Mouse (Mus musculus): ENCODE results near the gene Adarb2.
A peak's percentile ranks its signal among the peaks of the same experiment; 100 is the strongest.

Gene Adarb2

DNA sequence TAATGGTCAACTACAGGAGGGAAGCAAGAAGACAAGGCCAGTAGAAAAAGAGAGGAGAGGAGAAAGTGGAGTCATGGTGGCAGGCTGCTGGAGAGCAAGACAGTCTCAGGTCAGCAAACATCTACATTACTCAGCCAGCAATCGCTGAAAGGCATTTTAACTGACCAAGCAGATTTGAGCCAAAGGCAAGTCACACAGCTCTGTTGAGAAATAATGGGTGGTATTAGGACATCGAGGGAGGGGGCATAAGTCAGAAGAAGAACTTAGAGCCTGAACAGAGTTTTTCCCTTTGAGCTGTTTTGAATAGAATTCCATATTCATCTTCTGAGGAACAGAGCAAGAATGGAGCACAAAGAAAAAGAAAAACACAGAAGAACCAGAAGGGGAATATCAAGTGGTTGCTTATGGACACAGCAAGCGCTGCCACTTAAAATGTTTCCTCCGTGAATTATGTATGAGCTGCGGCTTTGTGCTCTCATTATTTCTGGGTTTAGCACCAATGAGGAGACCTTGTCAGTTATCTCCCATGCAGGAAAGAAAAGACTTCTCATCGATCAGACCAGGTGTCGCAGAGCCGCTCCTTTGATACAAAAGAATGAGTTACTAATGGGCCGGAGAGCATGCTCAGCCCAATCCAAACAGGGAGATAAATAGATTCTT lies 477.9 kb downstream of the Adarb2 start:
- no peak for DNase-seq (ENCODE audit: low spot score in 2 of 2)

DNA sequence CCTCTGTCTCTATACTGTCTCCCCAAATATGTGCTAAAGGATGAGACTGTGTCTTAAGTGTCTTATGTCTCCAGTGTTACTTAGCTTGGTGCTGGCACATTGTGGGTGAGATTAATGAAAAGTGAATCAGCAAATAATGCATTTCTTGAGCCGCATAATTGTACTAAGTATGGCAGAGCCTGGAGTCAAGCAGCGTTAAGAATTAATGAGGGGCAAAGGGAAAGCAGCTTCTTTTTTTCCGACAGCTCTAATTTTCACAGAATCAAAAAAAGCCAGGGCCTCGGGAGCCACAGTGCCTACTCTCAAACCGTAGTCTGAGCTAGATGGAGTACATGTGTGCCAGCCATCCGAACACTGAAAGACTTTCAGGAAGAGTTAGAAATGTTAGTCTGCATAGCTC lies 488.8 kb downstream of the Adarb2 start:
- no peak for DNase-seq (ENCODE audit: low spot score in 2 of 2)

DNA sequence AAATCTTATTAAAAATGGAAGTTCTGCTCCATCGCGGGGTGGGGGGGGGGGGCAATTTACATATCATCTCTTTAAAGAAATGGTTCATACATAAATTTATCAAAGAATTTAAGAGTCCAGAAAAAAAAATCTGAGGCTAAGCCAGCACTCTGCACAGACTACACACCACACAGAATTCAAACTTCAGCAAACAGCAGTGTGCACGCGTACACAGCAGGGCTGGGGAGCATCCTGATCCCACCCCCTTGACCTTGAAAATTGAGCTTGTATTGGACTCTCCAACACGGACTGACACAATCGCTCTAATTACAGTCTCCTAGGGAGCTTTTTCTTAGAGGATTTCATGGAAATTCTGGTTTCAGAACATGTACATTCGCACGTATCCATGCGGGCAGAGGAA lies 490.1 kb downstream of the Adarb2 start:
- DNase-seq (ENCODE audit: low spot score in 2 of 2), result no peak

DNA sequence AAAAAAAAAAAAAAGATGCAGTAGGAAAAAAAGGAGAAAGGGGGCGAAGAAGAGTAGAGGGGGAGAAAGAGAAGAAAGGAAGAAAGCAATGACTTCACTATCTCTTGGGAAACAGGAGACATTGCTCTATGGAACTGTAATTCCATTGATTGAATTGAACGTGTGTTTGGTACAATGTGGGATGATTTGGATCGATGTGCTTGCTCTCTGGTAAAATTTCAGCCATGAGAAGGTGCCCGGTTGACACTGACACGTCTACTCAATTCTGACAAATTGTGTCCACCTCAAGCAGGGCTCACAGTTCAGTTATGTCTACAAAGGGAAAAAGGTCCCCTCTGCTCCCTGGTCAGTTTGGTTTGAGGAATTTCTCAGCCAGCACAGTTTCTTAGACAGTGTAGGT lies 495.8 kb downstream of the Adarb2 start:
- DNase-seq (ENCODE audit: low spot score in 2 of 2), result no peak

DNA sequence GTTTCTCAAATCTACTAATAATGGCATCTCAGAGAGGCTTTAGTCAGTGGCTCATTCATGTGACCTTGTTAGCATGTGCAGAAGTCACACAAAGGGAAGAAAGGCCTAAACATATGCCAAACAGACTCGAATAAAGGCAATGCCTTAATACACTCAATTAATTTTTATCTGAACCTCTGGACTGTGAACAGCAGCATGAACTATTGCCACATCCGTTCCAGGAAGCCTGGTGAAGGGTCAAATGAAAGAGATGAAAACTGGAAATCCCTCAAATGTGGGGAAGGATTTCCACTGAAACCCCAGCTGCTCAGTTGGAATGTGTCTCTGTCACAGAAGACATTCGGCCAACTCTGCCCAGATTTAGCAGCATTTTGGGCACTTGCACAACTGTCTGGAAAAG lies 497.2 kb downstream of the Adarb2 start:
- DNase-seq (ENCODE audit: low spot score in 2 of 2), result no peak

DNA sequence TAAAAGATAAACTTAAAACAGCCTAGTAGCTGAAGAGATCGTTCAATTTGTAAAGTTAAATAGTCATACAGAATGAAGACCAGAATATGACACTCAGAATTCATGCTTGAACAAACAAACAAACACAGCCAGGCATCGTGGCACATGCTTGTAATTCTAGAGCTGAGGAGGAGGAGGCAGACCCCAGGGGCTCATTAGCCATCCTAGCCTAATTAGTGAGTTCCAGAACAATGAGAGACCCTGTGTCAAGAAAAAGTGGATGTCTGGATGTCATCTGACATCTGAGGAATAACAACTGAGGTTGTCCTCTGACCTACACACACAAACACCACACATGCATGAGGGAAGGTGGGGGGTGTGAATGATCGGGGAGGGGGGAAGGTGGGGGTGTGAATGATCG lies 498.3 kb downstream of the Adarb2 start:
- DNase-seq (ENCODE audit: low spot score in 2 of 2), result no peak

DNA sequence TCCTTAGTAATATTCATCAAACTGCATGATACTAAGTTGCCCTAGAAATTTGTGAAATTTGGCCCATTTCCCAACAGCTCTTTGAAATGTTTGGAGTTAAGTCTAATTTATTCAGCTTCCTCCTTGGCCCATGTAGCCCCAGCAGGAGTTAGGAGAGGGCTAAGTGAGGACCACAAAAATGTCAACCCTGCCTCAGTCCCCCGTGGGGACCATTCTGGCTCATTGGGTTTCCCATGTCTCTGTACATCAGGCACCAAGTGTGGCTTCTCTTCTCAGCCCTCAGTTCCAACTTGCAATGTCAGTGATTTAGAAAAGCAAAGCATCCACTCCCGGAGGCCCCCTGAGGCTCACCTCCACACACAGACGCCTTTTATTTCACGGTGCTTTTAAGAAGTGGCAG lies 502.6 kb downstream of the Adarb2 start:
- DNase-seq (ENCODE audit: low spot score in 2 of 2), result no peak

DNA sequence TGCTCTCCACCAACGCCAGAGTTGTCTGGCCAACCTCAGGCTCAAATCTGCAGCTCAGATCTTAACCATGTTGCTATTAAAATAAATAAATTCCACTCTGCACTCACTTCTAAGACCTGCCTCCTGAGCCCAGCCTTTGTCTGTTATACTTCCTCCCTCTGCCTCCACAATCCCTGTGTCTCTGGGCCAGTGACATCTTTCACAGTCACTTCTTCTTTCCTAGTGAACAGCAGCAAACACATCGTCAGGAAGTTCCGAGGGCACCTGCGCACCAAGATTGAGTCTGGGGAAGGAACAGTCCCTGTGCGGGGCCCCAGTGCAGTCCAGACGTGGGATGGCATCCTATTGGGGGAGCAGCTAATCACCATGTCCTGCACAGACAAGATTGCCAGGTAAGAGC lies 510.7 kb downstream of the Adarb2 start:
- DNase-seq (ENCODE audit: low spot score in 2 of 2), result no peak

DNA sequence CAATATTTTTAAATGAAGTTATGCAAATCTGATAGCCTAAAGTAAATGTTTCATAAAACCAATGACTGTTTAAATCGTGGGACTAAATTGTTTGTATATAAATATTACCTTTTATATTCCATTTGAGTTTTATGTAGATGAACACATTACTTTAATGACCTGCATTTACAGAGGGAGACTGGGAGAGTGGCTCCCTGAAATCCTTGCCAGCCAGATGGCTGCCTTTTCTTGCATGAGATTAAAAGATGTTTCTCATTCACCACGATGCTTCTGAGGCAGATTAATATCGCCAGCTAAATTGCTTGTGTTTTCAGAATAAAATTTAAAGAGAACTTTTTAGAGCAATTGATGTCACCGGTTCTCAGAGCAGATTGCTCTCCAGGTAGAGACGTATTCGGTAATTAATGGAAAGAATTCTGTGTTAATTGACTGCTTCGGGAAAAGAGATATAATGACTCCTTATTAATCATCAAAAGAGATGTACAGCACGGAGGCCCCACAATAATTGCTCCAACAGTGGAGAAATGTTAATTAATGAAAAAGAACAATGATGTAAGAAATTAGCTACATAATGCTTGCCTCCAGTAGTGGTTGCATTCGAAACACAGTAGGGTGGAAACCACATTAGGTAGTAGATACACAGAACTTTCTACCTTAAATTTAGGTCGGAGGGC lies 527.4 kb downstream of the Adarb2 start:
- DNase-seq (ENCODE audit: low spot score in 2 of 2), result no peak

DNA sequence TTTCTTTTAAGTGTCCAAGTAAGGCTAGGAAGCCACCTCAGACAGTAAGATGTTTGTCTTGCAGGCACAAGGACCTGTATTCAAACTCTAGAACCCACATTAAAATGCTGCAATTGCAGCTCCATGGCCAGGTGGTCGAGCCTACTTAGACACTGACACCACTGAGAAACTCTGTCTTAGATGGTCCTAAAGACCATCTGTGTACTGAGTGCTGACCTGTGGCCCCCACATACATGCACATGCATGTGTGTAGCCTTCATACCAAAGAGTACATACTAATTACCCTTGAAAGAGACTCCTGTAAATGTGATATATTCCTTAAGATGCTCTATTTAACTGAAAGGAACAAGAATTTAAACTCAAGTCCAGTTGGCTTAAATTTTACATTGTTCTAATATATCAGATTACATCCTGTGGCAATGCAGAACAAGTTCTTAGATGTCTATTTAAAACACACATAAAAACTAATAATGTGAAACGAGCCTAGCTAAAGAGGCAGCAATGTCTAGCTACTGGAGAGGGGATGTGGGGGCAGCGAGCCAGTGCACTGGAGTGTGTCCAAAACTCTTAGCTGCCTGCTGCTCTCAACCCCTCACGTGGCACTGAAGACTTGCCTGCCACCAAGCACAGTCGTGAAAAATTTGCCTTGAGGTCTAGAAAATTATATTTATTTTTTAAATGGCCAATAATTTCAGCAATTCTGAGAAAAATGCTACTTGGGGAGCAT lies 534.6 kb downstream of the Adarb2 start:
- DNase-seq (ENCODE audit: low spot score in 2 of 2), result no peak

DNA sequence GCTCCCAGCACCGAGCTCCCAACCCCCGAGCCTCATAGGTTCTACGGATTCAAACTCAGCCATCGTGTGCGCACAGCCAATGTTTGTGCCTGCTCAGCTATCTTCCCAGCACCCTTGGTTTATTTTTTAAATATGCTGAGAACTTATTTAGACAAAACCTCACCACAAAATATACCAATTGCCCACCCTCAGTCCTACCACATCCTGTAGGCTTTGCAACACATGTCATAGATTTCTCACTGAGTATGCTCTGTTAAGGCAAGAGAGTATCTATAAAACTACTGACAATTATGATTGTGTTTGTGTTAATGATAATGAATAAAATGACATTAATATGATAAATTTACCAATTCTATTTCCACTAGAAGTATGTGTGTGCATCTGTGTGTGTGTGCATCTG lies 540.1 kb downstream of the Adarb2 start:
- no peak for DNase-seq (ENCODE audit: low spot score in 2 of 2)

DNA sequence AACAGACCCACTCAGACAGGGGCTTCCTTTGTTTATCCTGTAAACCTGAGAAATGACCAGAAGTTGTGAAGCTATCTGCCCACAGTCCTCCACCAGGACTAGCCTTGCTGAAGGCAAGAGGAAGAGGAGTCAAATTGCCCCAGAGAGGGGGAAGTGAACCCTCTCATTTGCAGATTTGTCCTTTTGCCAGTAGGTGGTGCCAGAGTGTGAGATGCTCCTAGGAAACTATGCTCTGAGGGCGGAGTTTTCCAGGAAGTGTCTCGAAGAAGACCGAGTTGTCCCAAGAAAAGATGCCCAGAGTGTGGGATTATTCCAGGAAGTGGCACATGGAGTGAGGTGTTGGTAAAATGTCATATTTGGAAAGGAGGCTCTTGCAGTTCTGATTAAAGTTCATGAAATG lies 541.9 kb downstream of the Adarb2 start:
- no peak for DNase-seq (ENCODE audit: low spot score in 2 of 2)

DNA sequence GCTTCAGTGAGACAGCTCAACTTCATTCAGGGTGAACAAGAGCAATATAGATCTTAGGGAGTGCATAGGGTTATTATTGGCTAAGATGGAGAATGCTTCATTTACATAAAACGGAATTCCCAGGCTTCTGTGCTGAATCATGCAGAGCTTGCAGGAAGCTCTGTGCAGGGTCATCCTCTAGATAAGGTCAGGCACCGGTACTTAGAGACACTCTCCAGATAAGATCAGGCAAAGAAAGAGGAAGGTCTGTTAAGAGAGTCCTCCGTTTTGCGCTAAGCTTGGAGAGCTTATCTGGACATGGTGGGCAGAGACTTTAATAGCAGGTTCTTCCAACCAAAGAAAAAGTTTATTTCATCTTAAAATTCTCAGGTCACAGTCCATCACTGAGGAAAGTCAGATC lies 542.9 kb downstream of the Adarb2 start:
- DNase-seq (ENCODE audit: low spot score in 2 of 2), result no peak

DNA sequence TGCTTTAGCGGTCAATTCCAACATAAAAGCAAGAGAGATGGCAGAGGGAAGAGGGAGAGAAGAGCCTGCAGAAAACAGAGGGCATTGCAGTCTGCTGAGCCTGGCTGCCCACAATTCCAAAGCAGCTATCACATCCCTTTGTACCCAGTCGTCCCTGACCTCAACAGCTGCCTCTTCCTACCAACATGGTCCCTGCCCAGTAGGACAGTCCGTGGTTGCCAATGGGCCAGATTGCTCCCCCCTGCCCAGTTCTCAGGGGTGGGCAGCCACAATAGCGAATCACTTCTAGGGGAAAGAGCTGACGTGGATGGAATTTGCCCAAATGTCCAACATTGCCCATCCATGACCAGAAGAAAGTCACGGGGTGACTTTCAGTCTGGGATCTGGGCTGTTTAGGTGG lies 546.8 kb downstream of the Adarb2 start:
- DNase-seq (ENCODE audit: low spot score in 2 of 2), result no peak

DNA sequence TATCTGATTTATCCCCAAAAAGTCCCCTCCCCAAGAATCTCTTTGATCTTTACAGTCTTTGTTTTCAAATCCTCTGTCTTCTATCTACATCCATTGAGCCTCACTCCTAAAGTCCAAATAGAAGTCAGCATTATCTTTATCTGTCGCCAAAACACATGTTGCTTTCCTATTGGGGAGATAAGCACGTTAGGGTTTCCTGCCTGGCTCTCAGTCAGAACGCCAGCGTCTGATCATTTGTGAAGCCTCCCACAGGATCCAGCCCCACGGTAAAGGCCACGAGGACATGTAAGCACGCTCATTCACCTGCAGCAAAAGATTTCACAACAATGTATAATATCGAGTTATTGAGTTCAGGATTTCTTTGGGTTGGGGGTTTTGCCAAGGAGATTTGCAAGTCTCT lies 558.3 kb downstream of the Adarb2 start:
- DNase-seq (ENCODE audit: low spot score in 2 of 2), result no peak

DNA sequence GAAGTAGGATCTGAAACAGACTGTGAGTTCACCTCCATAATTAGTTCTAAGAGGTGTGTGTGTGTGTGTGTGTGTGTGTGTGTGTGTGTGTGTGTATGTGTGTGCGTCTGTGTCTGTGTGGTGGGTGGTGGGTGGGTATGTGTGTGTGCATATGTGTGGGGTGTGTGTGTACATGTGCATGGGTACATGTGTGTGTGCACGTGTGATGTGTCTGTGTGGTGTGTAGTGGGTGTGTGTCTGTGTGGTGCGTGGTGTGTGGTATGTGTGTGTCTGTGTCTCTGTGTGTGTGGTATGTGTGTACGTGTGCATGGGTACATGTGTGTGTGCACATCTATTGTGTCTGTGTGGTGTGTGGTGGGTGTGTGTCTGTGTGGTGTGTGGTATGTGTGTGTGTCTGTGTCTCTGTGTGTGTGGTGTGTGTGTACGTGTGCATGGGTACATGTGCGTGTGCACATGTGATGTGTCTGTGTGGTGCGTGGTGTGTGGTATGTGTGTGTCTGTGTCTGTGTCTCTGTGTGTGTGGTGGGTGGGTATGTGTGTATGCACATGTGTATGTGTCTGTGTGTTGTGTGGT lies 567.1 kb downstream of the Adarb2 start:
- no peak for DNase-seq (ENCODE audit: low spot score in 2 of 2)

DNA sequence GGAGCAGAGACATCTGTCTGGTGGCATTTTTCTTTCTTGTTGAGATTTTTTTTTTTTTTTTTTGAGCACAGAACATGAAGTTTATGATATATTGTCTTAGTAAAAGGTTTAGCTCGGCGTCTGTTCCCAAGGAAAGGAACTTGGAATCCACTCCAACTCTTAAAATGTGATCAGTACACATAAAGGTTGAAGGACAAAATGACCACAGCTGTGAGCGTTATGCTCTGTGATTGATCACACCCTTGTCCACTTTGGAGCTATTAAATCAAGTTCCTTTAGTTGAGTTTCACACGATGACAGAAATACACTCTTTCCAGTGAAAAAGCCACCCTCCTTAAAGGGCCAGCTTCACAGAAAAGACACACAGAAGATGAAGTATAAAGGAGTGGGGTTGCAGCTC lies 568.0 kb downstream of the Adarb2 start:
- DNase-seq (ENCODE audit: low spot score in 2 of 2), result no peak

DNA sequence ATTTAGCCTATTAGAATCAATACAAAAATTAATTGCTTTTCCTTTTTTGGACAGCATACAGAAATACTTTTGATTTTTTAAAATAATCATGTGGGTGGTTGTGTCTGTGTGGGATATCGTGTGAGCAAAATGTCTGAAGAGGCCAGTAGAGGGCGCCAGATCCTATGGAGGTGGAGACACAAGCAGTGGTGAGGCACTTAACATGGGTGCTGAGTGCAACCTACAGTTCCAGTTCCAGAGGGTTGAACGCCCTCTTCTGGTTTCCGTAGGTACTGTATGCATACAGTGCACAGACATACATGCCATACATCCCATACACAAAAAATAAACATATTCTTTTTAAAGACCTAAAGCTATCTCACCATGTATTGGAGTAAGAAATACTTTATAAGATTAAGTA lies 577.8 kb downstream of the Adarb2 start:
- DNase-seq (ENCODE audit: low spot score in 2 of 2), result no peak

DNA sequence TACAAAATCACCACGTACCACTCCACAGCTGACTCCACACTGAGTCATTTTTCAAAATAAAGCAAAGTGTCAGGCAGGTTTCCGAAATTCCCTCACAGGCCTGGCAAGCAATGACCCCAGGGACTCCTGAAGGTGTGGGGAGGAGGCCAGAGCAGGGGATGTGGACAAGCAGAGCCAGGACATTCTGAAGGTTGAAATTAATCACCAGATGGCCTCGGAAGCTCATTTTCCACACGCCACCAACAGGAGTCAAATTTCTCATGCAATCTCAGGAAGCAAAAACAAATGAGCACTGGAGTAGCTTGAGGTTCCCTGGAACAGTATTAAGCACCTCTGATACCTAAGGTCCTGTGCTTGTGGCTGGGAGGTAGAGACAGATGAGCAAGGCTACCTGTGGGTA lies 580.0 kb downstream of the Adarb2 start:
- no peak for DNase-seq (ENCODE audit: low spot score in 2 of 2)

DNA sequence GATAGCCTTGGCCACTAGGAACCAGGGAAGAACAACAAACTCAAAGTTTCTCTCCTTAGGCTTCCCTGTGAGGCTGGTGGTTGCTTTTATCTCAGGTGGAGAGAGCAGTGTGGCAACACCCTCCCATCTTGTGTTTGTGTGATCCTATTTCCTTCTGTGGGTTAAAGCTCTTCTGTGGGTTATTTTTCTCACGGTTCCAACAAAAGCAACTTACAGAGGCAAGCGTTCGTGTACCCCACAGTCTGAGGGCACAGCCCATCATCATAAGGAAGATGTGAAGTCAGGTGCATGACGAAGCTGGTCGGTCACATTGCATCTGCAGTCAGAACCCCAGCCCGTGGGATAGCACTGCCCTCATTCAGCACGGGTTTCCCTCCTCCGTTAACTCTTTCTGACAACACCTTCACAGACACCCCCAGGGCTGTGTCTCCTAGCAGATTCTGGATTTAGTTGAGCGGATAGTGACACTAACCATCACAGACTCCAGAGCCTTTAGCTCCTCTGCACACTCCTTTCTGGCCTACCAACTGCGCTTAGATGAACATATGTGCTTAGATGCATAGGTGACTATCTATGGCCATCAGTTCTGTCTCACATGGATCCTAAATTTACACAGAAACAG lies 581.1 kb downstream of the Adarb2 start:
- DNase-seq (ENCODE audit: low spot score in 2 of 2), result no peak

DNA sequence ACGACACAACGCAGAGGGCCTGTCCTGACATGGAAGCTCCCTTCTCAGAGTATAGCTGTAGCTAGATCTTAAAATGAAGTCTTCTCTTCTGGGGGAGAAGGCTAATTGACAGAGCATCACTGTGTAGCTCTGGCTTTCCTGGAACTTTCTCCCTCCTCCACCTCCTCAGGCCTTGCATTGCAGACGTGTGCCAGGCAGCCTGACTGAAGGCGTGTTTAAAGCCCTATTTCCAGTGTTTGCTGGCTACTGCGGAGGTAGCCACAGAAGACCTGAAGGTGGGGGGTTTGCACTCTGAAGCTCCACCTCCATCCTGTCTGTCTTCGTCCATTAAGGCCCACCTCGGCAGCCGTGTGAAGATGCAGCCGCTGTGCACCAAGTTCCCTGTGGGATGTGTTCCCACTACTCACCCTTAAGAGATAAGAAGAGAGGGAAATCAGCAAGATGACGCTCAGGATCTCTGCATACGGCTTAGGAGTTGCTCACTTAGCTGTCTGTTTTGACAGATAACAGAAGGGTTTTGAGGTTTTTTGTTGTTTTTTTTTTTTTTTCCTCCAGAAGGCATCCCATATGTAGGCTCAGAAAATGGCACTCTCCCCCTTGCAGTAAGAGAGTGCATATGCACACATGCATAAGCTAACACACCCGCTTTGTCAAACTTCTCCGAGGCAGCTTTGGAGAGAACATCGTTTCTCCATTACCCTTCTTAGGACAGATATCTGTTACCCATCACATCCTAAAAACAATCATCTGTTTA lies 581.8 kb downstream of the Adarb2 start:
- no peak for DNase-seq (ENCODE audit: low spot score in 2 of 2)

DNA sequence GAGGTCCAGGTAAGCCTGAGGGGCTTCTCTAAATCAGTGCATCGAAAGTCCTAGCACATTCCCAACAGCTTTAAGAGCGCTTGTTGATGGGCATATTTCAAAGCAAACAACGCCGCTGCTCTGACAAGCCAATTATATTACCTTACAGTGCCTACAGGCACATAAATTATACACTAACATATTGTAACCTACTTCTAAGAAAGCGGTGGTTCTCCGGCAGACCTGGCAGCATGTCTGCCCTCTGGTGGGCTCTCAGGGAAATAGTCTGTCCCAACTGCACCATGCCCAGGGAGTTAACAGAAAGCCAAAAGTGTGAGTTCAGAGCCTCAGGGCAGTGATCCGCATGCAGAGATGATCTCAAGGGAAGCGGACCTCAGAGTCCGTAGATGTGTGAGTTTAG lies 582.5 kb downstream of the Adarb2 start:
- peak; percentile 44 to 50 for DNase-seq (ENCODE audit: low spot score in 2 of 2)
